Comparison of ENCODE assay signal across 8 mouse cellular contexts in genomic region chr2:97478925-97479298, GRCm38 (mm10).
DNase-seq lines count a peak whose midpoint lies in the region; ATAC-seq and TF ChIP-seq lines count a peak whose summit lies in the region.
"Had no signal": no experiment of that assay in that cellular context is flagged by ENCODE, and none has a peak within 500 bp of the region (broad histone marks: within the 10 kb centered on the region; RNA-seq: fewer than 3 reads in every experiment).

No protein-coding gene starts in this region.

- ATAC-seq in hindbrain, postnatal 0 days = peak; percentile 91
- peak; percentile 70 for ATAC-seq in neural tube, embryonic 14.5 days (ENCODE audit: low read depth)
- ATAC-seq in megakaryocyte, adult 5-6 weeks (ENCODE audit: poor library complexity, severe bottlenecking) = no peak

- H3K4me2 ChIP-seq in hindbrain, postnatal 0 days (ENCODE audit: low read depth, low read length) = peak overlapping the region; percentile 54
- peak overlapping the region; percentile 34 for H3K4me2 ChIP-seq in neural tube, embryonic 14.5 days (ENCODE audit: low read depth, low read length)

- no peaks in the 10 kb centered on the region for H3K9me3 ChIP-seq in hindbrain, postnatal 0 days (ENCODE audit: low read length)
- no peaks in the 10 kb centered on the region for H3K9me3 ChIP-seq in neural tube, embryonic 14.5 days (ENCODE audit: control insufficient read depth, low read length)

- 6% methylated on average over 4 of the region's 4 CpGs for WGBS in cerebellum, adult 2 months
- WGBS in hindbrain, postnatal 0 days = 19% methylated on average over 4 of the region's 4 CpGs
- WGBS in neural tube, embryonic 14.5 days = 33% methylated on average over 4 of the region's 4 CpGs
- WGBS in kidney, adult 2 months = 56% methylated on average over 4 of the region's 4 CpGs

- peak; percentile 42 to 59 for DNase-seq in cerebellum, adult 2 months
- peak; percentile 72 for DNase-seq in hindbrain, postnatal 0 days (ENCODE audit: low spot score)
- DNase-seq in kidney, adult 2 months = no peak
- DNase-seq in thymus, postnatal 36 days = no peak

- peaks cover 5% of the 10 kb centered on the region for H3K4me1 ChIP-seq in cerebellum, adult 2 months (ENCODE audit: control insufficient read depth, insufficient read depth, low read length)
- H3K4me1 ChIP-seq in cortical plate, adult 2 months (ENCODE audit: control insufficient read depth, insufficient read depth, low read length) = peaks cover 2% of the 10 kb centered on the region; the same call in 1 of the 2 replicates
- peaks cover 12% of the 10 kb centered on the region; the same call in 1 of the 2 replicates for H3K4me1 ChIP-seq in hindbrain, postnatal 0 days (ENCODE audit: insufficient read depth, low read length)
- H3K4me1 ChIP-seq in neural tube, embryonic 14.5 days (ENCODE audit: control insufficient read depth, insufficient read depth, low read length) = peaks cover 12% of the 10 kb centered on the region
- H3K4me1 ChIP-seq in kidney, adult 2 months (ENCODE audit: control insufficient read depth, insufficient read depth, low read length) = no peaks in the 10 kb centered on the region

- peak overlapping the region; percentile 35; the same call in 1 of the 2 replicates for H3K9ac ChIP-seq in hindbrain, postnatal 0 days (replicated peaks; ENCODE audit: low read length)
- no peak overlapping the region for H3K9ac ChIP-seq in neural tube, embryonic 14.5 days (replicated peaks; ENCODE audit: low read depth, low read length)

- H3K27ac ChIP-seq in cerebellum, adult 2 months (ENCODE audit: insufficient read depth, low read length) = peak overlapping the region; percentile 2; the same call in 1 of the 2 replicates
- H3K27ac ChIP-seq in cortical plate, adult 2 months (ENCODE audit: insufficient read depth, low read length) = peak overlapping the region; percentile 30; the same call in 1 of the 2 replicates
- peak overlapping the region; percentile 78 for H3K27ac ChIP-seq in hindbrain, postnatal 0 days
- peak overlapping the region; percentile 67 for H3K27ac ChIP-seq in neural tube, embryonic 14.5 days (ENCODE audit: low read depth, low read length)
- no peak overlapping the region for H3K27ac ChIP-seq in kidney, adult 2 months (ENCODE audit: insufficient read depth, low read depth, low read length)

- no peak overlapping the region for H3K4me3 ChIP-seq in cerebellum, adult 2 months (replicated peaks; ENCODE audit: insufficient read depth, low read depth, low read length)
- no peak overlapping the region for H3K4me3 ChIP-seq in cortical plate, adult 2 months (ENCODE audit: insufficient read depth, low read length)
- H3K4me3 ChIP-seq in hindbrain, postnatal 0 days (ENCODE audit: low read length) = peak overlapping the region; percentile 30
- H3K4me3 ChIP-seq in neural tube, embryonic 14.5 days (ENCODE audit: low read depth, low read length) = peak overlapping the region; percentile 0; the same call in 1 of the 2 replicates
- H3K4me3 ChIP-seq in kidney, adult 2 months (ENCODE audit: insufficient read depth, low read depth, low read length) = no peak overlapping the region
- H3K4me3 ChIP-seq: erythroblast, embryonic 14.5 days had no signal

- no peak for TF ChIP-seq CTCF in cerebellum, adult 2 months (IDR thresholded peaks at IDR 0.05; ENCODE audit: borderline replicate concordance, insufficient read depth, low read depth, low read length)
- TF ChIP-seq CTCF in cortical plate, adult 2 months (IDR thresholded peaks at IDR 0.05; ENCODE audit: extremely low read depth, insufficient read depth, low read length) = no peak
- peak; percentile 13; the same call in 1 of the 2 replicates for TF ChIP-seq CTCF in hindbrain, postnatal 0 days (IDR thresholded peaks at IDR 0.05; ENCODE audit: low read depth)
- no peak for TF ChIP-seq CTCF in kidney, adult 2 months (conservative IDR thresholded peaks at IDR 0.05; ENCODE audit: insufficient read depth, insufficient read length, low read depth, low read length)

- TF ChIP-seq POLR2A in cerebellum, adult 2 months (IDR thresholded peaks at IDR 0.05; ENCODE audit: borderline replicate concordance, insufficient read depth, low read length) = no peak
- no peak for TF ChIP-seq POLR2A in cortical plate, adult 2 months (IDR thresholded peaks at IDR 0.05; ENCODE audit: extremely low read depth, insufficient read depth, low read length)
- TF ChIP-seq POLR2A in kidney, adult 2 months (IDR thresholded peaks at IDR 0.05; ENCODE audit: low read depth, low read length) = no peak

- H3K27me3 ChIP-seq in cerebellum, adult 2 months (ENCODE audit: control insufficient read depth, insufficient read depth, low read length) = no peaks in the 10 kb centered on the region
- H3K27me3 ChIP-seq in hindbrain, postnatal 0 days (ENCODE audit: insufficient read depth, low read length) = no peaks in the 10 kb centered on the region
- H3K27me3 ChIP-seq in neural tube, embryonic 14.5 days (ENCODE audit: control insufficient read depth, insufficient read depth, low read length) = no peaks in the 10 kb centered on the region
- H3K27me3 ChIP-seq in kidney, adult 2 months (replicated peaks; ENCODE audit: control insufficient read depth, insufficient read depth, low read length) = no peaks in the 10 kb centered on the region

- H3K36me3 ChIP-seq in hindbrain, postnatal 0 days (ENCODE audit: insufficient read depth, low read length) = no peaks in the 10 kb centered on the region
- no peaks in the 10 kb centered on the region for H3K36me3 ChIP-seq in neural tube, embryonic 14.5 days (ENCODE audit: control insufficient read depth, insufficient read depth, low read length)
- no peaks in the 10 kb centered on the region for H3K36me3 ChIP-seq in kidney, adult 2 months (ENCODE audit: control insufficient read depth, insufficient read depth, low read length)

Comparison
In these comparisons a context has a peak if more than half of its experiments do, and no peak if none do; other contexts are left out.
1. DNase-seq: peak in cerebellum, adult 2 months (2 of 2) and hindbrain, postnatal 0 days (single experiment); none in kidney, adult 2 months (single experiment) and thymus, postnatal 36 days (0 of 2).
2. H3K4me3 ChIP-seq: peak in hindbrain, postnatal 0 days (single experiment) and neural tube, embryonic 14.5 days (single experiment); none in cerebellum, adult 2 months (single experiment), cortical plate, adult 2 months (single experiment) and kidney, adult 2 months (single experiment).